Mouse (Mus musculus): ENCODE measurements around the gene Sgsm1.

DNA sequence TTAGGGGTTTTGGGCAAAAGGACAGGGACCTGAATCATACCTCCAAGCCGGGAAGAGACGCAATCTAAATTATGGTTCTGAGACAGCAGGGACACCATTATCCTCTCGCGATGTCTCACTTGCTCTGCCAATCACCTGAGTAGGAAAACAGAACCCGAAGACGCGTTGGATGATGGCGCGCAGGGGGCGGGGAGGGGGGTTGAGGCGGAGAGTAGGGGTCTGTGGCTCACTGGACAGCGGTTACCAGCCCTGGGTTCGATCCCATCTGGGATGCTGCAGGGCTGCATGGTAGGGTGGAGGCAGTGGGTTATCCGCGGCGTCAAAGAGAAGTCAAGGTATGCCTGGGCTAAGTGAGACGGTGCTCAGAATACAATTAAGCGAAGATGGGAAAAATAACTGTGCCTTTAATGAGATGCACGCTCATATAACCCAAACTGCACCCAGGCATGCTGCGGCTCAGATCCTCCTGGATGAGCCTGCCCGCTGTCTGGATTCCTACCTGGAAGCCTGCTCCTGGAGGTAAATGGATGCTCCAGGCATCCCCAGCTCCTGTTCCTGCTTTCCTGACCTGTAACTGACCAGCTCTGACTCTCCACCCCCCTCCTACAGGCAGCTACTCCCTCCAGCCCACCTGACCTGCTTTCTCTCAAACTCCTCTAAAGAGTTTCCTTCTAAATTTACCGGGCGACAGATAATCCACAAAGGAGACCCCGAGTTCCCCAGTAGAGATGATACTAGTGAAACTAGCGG lies 84.7 kb downstream of the Sgsm1 start:
- TF ChIP-seq POLR2A (IDR thresholded peaks at IDR 0.05; ENCODE audit: borderline replicate concordance, insufficient read depth, low read length), result no peak
- TF ChIP-seq CTCF (IDR thresholded peaks at IDR 0.05; ENCODE audit: borderline replicate concordance, insufficient read depth, low read depth, low read length), result no peak

Data from cerebellum, adult 2 months (tissue).